Mouse (Mus musculus) retina, embryonic 14.5 days (tissue): Measurements from ENCODE around the gene Gck.

ENCODE experiments used
- DNase-seq: peaks from one replicate; pipeline ENCODE4 v3.0.0-alpha.2; 2015; ENCODE audit warnings: low spot score

Gene Gck

GRCm38 (mm10) chr11:5873192-5873591 lies 76.7 kb downstream of the Gck start:
- no peak for DNase-seq

DNA sequence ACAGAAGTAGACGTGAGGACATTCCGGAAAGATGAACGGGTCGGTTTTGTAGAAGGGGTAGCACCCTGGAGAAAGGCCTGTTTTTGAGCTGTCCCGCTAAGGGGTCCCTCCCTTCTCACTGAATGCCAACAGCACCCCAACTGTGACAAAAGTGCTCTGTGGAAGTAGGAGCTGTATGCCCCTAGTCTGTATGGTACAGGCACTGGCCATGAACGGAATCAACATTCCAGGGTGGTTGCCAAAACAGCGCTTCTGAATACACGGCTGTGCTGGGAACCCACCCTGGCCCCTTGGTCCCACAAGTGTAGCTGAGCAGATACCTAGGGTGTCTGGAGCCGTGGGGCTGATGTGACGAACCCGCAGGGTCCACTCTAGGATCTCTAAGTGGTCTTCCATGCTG lies 77.2 kb downstream of the Gck start:
- no peak for DNase-seq

DNA sequence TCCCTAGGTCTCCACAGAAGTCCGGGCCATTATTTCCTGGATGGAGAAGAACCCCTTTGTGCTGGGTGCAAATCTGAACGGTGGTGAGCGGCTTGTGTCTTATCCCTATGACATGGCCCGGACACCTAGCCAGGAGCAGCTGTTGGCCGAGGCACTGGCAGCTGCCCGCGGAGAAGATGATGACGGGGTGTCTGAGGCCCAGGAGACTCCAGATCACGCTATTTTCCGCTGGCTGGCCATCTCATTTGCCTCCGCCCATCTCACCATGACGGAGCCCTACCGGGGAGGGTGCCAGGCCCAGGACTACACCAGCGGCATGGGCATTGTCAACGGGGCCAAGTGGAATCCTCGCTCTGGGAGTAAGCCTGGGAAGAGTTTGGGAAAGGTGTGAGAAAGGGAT lies 79.8 kb downstream of the Gck start:
- no peak for DNase-seq

GRCm38 (mm10) chr11:5869331-5869730 lies 80.5 kb downstream of the Gck start:
- no peak for DNase-seq

DNA sequence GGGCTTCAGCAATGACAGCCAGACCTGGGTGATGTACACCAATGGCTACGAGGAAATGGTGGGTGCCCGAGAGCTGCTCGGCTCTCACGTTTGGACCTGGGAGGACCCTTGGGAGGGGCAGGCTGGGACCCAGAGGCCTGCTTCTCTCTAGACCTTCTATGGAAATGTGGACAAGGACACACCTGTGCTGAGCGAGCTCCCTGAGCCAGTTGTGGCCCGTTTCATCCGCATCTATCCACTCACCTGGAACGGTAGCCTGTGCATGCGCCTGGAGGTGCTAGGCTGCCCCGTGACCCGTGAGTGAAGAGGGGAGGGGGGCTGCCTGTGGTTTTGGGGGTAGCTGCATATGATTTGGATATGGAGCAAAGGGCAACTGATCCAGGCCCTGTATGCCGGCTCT lies 81.6 kb downstream of the Gck start:
- DNase-seq, result no peak

- no peak for DNase-seq
These were observed 82.7 kb downstream of the Gck start for GRCm38 (mm10) chr11:5867196-5867595.

- DNase-seq, result no peak
These were observed 87.3 kb downstream of the Gck start for GRCm38 (mm10) chr11:5862394-5863105.

DNA sequence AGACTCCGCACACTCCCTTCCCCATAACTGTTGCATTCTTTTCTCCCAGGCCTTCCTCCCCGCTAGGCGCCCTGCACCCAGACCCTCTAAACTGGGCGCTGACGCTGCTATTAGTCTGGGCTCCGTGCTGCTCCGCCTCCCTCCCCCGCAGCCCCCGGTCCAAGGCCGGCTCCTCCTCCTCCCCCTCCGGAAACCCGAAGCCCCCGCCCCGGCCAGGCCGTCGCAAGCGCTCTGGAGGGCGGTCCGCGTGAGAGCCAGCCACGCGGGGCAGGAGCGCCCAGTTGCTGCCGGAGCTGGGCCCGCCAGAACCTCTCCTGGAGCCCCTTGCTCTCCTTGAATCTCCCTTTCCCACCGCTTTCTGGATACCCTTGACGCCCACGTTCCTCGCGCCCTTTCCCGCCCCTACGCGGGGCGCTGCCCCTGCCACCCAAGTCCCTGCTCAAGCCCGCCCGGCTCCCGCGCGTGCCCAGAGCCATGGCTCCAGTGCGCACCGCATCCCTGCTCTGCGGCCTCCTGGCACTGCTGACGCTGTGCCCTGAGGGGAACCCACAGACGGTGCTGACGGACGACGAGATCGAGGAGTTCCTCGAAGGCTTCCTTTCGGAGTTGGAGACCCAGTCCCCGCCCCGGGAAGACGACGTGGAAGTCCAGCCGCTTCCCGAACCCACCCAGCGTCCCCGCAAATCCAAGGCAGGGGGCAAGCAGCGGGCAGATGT lies 88.0 kb downstream of the Gck start, which contains the start of gene Aebp1:
Gene Aebp1, plus strand, starts transcription at position 270 of the 716 bp plus-strand sequence.
- peak; percentile 30 for DNase-seq

- no peak for DNase-seq
These were observed 89.2 kb downstream of the Gck start for GRCm38 (mm10) chr11:5860639-5861038.

- DNase-seq, result no peak
These were observed 89.9 kb downstream of the Gck start for GRCm38 (mm10) chr11:5859883-5860550.

GRCm38 (mm10) chr11:5858723-5859122 lies 91.2 kb downstream of the Gck start:
- no peak for DNase-seq

- DNase-seq, result no peak
These were observed 93.3 kb downstream of the Gck start for GRCm38 (mm10) chr11:5856479-5857130.

DNA sequence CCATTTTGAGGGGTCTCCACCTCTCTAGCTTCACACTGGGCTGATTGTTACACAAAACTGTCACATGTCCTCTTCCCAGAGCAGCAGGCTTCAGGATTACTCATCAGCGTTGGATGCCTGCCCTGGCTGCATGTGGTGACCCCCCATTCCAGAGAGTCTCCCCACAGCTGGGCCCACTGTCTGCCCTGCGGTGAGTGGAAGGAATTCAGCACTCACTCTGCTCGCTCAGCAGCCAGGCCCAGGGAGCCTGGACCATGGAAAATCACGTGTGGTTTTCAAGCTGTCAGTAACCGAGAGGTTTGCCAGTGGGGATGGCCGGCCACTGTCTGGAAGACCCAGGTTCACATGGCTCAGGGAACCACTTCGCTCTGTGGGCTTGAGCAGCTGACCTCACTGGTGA lies 94.0 kb downstream of the Gck start:
- DNase-seq, result no peak

- no peak for DNase-seq
These were observed 94.4 kb downstream of the Gck start for GRCm38 (mm10) chr11:5855481-5855880.

GRCm38 (mm10) chr11:5852314-5852713 lies 97.6 kb downstream of the Gck start:
- DNase-seq, result no peak

GRCm38 (mm10) chr11:5851021-5851736 lies 98.7 kb downstream of the Gck start:
- DNase-seq, result no peak
